Mouse (Mus musculus): Measurements from ENCODE around the gene Cd9.
A peak's percentile ranks its signal among the peaks of the same experiment; 100 is the strongest.

Gene Cd9

GRCm38 (mm10) chr6:125494092-125494871, at the start of gene Cd9:
Gene Cd9 (minus strand): TSS chr6:125494791.
- peak; percentile 75 for DNase-seq (ENCODE audit: low read depth, low spot score)

GRCm38 (mm10) chr6:125541296-125541695, 46.7 kb upstream of the Cd9 start:
- no peak for DNase-seq (ENCODE audit: low read depth, low spot score)

GRCm38 (mm10) chr6:125540826-125541225, 46.2 kb upstream of the Cd9 start:
- no peak for DNase-seq (ENCODE audit: low read depth, low spot score)

GRCm38 (mm10) chr6:125540199-125540598, 45.6 kb upstream of the Cd9 start:
- no peak for DNase-seq (ENCODE audit: low read depth, low spot score)

GRCm38 (mm10) chr6:125539423-125539822, 44.8 kb upstream of the Cd9 start:
- DNase-seq (ENCODE audit: low read depth, low spot score), result no peak

- DNase-seq (ENCODE audit: low read depth, low spot score), result no peak
Measured at GRCm38 (mm10) chr6:125538469-125538868, 43.9 kb upstream of the Cd9 start.

- DNase-seq (ENCODE audit: low read depth, low spot score), result no peak
Measured at GRCm38 (mm10) chr6:125534990-125535389, 40.4 kb upstream of the Cd9 start.

GRCm38 (mm10) chr6:125533104-125533650, 38.6 kb upstream of the Cd9 start:
- DNase-seq (ENCODE audit: low read depth, low spot score), result no peak

- DNase-seq (ENCODE audit: low read depth, low spot score), result no peak
Measured at GRCm38 (mm10) chr6:125529479-125529878, 34.9 kb upstream of the Cd9 start.

- DNase-seq (ENCODE audit: low read depth, low spot score), result peak; percentile 63
Measured at GRCm38 (mm10) chr6:125528614-125529200, 34.1 kb upstream of the Cd9 start.

GRCm38 (mm10) chr6:125526066-125526465, 31.5 kb upstream of the Cd9 start:
- no peak for DNase-seq (ENCODE audit: low read depth, low spot score)

GRCm38 (mm10) chr6:125524027-125524426, 29.4 kb upstream of the Cd9 start:
- DNase-seq (ENCODE audit: low read depth, low spot score), result no peak

- no peak for DNase-seq (ENCODE audit: low read depth, low spot score)
Measured at GRCm38 (mm10) chr6:125521558-125522193, 27.1 kb upstream of the Cd9 start.

- DNase-seq (ENCODE audit: low read depth, low spot score), result no peak
Measured at GRCm38 (mm10) chr6:125515503-125516315, 21.1 kb upstream of the Cd9 start.

- no peak for DNase-seq (ENCODE audit: low read depth, low spot score)
Measured at GRCm38 (mm10) chr6:125512950-125513596, 18.5 kb upstream of the Cd9 start.

- no peak for DNase-seq (ENCODE audit: low read depth, low spot score)
Measured at GRCm38 (mm10) chr6:125511196-125511595, 16.6 kb upstream of the Cd9 start.

GRCm38 (mm10) chr6:125510645-125511044, 16.1 kb upstream of the Cd9 start:
- DNase-seq (ENCODE audit: low read depth, low spot score), result no peak

- no peak for DNase-seq (ENCODE audit: low read depth, low spot score)
Measured at GRCm38 (mm10) chr6:125509783-125510182, 15.2 kb upstream of the Cd9 start.

GRCm38 (mm10) chr6:125506427-125506826, 11.8 kb upstream of the Cd9 start:
- no peak for DNase-seq (ENCODE audit: low read depth, low spot score)

GRCm38 (mm10) chr6:125504622-125505355, 10.2 kb upstream of the Cd9 start:
- peak; percentile 65 for DNase-seq (ENCODE audit: low read depth, low spot score)

Data from WW6 (cell line).